In the genomic region with DNA sequence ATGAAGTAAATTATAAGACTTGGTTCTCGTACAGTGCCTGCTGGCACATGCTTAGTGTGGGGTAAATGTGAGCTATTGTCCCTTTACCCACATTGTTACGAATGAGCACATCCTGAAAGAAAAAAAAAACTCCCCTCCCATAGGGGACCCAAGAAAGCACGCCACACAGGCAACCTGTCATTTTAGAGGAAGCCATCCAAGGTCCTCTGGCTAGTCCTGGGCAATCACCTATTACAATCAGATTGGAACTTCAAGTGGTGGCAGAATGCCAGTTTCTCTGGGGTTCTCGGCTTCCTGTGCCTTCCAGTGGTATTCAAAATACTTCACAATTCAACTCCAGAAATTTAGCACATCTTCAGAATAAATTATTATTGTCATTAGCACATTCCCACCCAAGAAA, we compare ENCODE assay signal across 13 mouse cellular contexts.
DNase-seq lines count a peak whose midpoint lies in the region; ATAC-seq and TF ChIP-seq lines count a peak whose summit lies in the region.
"Had no signal": no experiment of that assay in that cellular context is flagged by ENCODE, and none has a peak within 500 bp of the region (broad histone marks: within the 10 kb centered on the region; RNA-seq: fewer than 3 reads in every experiment).

No protein-coding gene starts in this region.

- WGBS in liver, embryonic 12.5 days (ENCODE audit: insufficient replicate concordance): 58% methylated on average over 4 of the region's 4 CpGs

- dilution Hi-C loops in CH12.LX (cut with MboI; ENCODE audit: extremely low pct_ligation_motif_present, extremely low pct_unique_long_range_greater_than_20kb, low sequenced_read_pairs): no loop called here

- no peak for TF ChIP-seq POLR2A in CH12.LX (IDR thresholded peaks at IDR 0.05; ENCODE audit: low read depth, low read length)

- H3K4me2 ChIP-seq in CH12.LX (ENCODE audit: insufficient read depth, low read depth, poor library complexity, severe bottlenecking): peak overlapping the region; percentile 31; the same call in 1 of the 2 replicates
- H3K4me2 ChIP-seq in liver, embryonic 12.5 days: no peak overlapping the region
- H3K4me2 ChIP-seq: embryonic facial prominence, embryonic 12.5 days; lung, embryonic 15.5 days had no signal

- TF ChIP-seq CTCF in CH12.LX (conservative IDR thresholded peaks at IDR 0.05 in 1 of 2, IDR thresholded peaks at IDR 0.05 in 1 of 2; ENCODE audit: low read depth in 2 of 2, low read length in 2 of 2): no peak

- no peak overlapping the region for H3K4me3 ChIP-seq in CH12.LX (replicated peaks in 1 of 3; ENCODE audit: low read depth in 2 of 3, low read length in 2 of 3, poor library complexity in 1 of 3)
- no peak overlapping the region for H3K4me3 ChIP-seq in liver, embryonic 12.5 days
- H3K4me3 ChIP-seq: embryonic facial prominence, embryonic 12.5 days; lung, embryonic 15.5 days had no signal

- H3K27me3 ChIP-seq in CH12.LX (replicated peaks): no peaks in the 10 kb centered on the region
- H3K27me3 ChIP-seq in liver, embryonic 12.5 days (replicated peaks): no peaks in the 10 kb centered on the region
- H3K27me3 ChIP-seq: embryonic facial prominence, embryonic 12.5 days; lung, embryonic 15.5 days; Patski had no signal

- in situ Hi-C loops in CH12.LX (cut with MboI; ENCODE audit: low pct_ligation_motif_present, low pct_unique_long_range_greater_than_20kb, low sequenced_read_pairs): no loop called here

- no peaks in the 10 kb centered on the region for H3K9me3 ChIP-seq in CH12.LX (replicated peaks; ENCODE audit: low read length)
- no peaks in the 10 kb centered on the region for H3K9me3 ChIP-seq in liver, embryonic 12.5 days (replicated peaks)
- H3K9me3 ChIP-seq: embryonic facial prominence, embryonic 12.5 days; lung, embryonic 15.5 days had no signal

- 0 out of 2 replicates have a peak overlapping the region, but pooled peaks have one; percentile 5 for H3K9ac ChIP-seq in CH12.LX (ENCODE audit: insufficient read depth, low read depth)
- H3K9ac ChIP-seq in liver, embryonic 12.5 days: no peak overlapping the region
- H3K9ac ChIP-seq: embryonic facial prominence, embryonic 12.5 days; lung, embryonic 15.5 days had no signal

- H3K27ac ChIP-seq in CH12.LX (ENCODE audit: insufficient read depth, low read depth): no peak overlapping the region
- no peak overlapping the region for H3K27ac ChIP-seq in liver, embryonic 12.5 days
- H3K27ac ChIP-seq: embryonic facial prominence, embryonic 12.5 days; lung, embryonic 15.5 days had no signal

- no peak for ATAC-seq in erythroid progenitor cell, adult 5-6 weeks (replicated peaks; ENCODE audit: low FRiP score, poor library complexity, severe bottlenecking)
- no peak for ATAC-seq in liver, embryonic 12.5 days
- ATAC-seq: hindbrain, embryonic 16.5 days; Patski had no signal

- no peak for TF ChIP-seq EP300 in CH12.LX (IDR thresholded peaks at IDR 0.05; ENCODE audit: low read length)

- H3K79me2 ChIP-seq in CH12.LX (replicated peaks; ENCODE audit: control insufficient read depth, extremely low read depth, insufficient read depth, poor library complexity, severe bottlenecking): peaks cover 44% of the 10 kb centered on the region

- DNase-seq in adrenal gland, postnatal 36 days: peak; percentile 7 to 40
- DNase-seq in adrenal gland, adult 18-20 months (ENCODE audit: low spot score in 2 of 2): no peak
- peak; percentile 30 for DNase-seq in kidney, adult 11 months
- no peak for DNase-seq in kidney, adult 18-20 months
- DNase-seq in CH12.LX (ENCODE audit: extremely low read depth): no peak
- peak; percentile 42 for DNase-seq in kidney, adult 9 months
- DNase-seq: gastrocnemius, postnatal 25 days had no signal

- H3K36me3 ChIP-seq in CH12.LX (replicated peaks in 1 of 2; ENCODE audit: control insufficient read depth in 1 of 2, insufficient read depth in 1 of 2, low read length in 1 of 2): peaks cover 0 to 41% of the 10 kb centered on the region in 2 experiments
- H3K36me3 ChIP-seq in liver, embryonic 12.5 days: no peaks in the 10 kb centered on the region
- H3K36me3 ChIP-seq: embryonic facial prominence, embryonic 12.5 days; lung, embryonic 15.5 days had no signal

- TF ChIP-seq RAD21 in CH12.LX (IDR thresholded peaks at IDR 0.05; ENCODE audit: low read depth, low read length): no peak

- peaks cover 30 to 80% of the 10 kb centered on the region in 2 experiments for H3K4me1 ChIP-seq in CH12.LX (ENCODE audit: control insufficient read depth in 1 of 2, insufficient read depth in 2 of 2)
- no peaks in the 10 kb centered on the region for H3K4me1 ChIP-seq in liver, embryonic 12.5 days

TF ChIP-seq in CH12.LX, 34 proteins besides CTCF, POLR2A, EP300 and RAD21:
- TF ChIP-seq UBTF (IDR thresholded peaks at IDR 0.05; ENCODE audit: low read depth, low read length) (no peak), ETS1 (conservative IDR thresholded peaks at IDR 0.05; ENCODE audit: low read depth, low read length) (no peak; the same call in 1 of the 2 replicates), ZC3H11A (IDR thresholded peaks at IDR 0.05; ENCODE audit: low read depth, low read length) (no peak), USF1 (IDR thresholded peaks at IDR 0.05; ENCODE audit: low read depth, low read length) (no peak), NELFE (IDR thresholded peaks at IDR 0.05; ENCODE audit: low read depth, low read length) (no peak), HCFC1 (IDR thresholded peaks at IDR 0.05; ENCODE audit: low read depth, low read length) (no peak), ZNF384 (IDR thresholded peaks at IDR 0.05; ENCODE audit: low read depth, low read length) (peak; percentile 69; the same call in 1 of the 2 replicates), KAT2A (IDR thresholded peaks at IDR 0.05; ENCODE audit: insufficient replicate concordance, low read length) (no peak), MAZ (IDR thresholded peaks at IDR 0.05; ENCODE audit: low read depth, low read length) (no peak), IRF4 (IDR thresholded peaks at IDR 0.05; ENCODE audit: low read depth, low read length) (no peak), USF2 (conservative IDR thresholded peaks at IDR 0.05; ENCODE audit: low read depth, low read length) (no peak), MXI1 (IDR thresholded peaks at IDR 0.05; ENCODE audit: low read depth, low read length) (no peak), ZMIZ1 (IDR thresholded peaks at IDR 0.05; ENCODE audit: low read depth, low read length) (no peak), RCOR1 (conservative IDR thresholded peaks at IDR 0.05; ENCODE audit: low read depth, low read length) (no peak), BHLHE40 (IDR thresholded peaks at IDR 0.05; ENCODE audit: low read depth, low read length) (peak; percentile 18; the same call in 1 of the 2 replicates), SMC3 (IDR thresholded peaks at IDR 0.05; ENCODE audit: low read depth, low read length) (no peak), ELF1 (IDR thresholded peaks at IDR 0.05; ENCODE audit: low read depth, low read length) (no peak)

Comparison
In these comparisons a context has a peak if more than half of its experiments do, and no peak if none do; other contexts are left out.
1. DNase-seq: peak in adrenal gland, postnatal 36 days (2 of 2), kidney, adult 11 months (single experiment) and kidney, adult 9 months (single experiment); none in adrenal gland, adult 18-20 months (0 of 2), kidney, adult 18-20 months (single experiment) and CH12.LX (single experiment).